8 mouse cellular contexts compared by ENCODE assay signal in genomic region chr5:106696396-106697337, GRCm38 (mm10). TPM values are rescaled to one million over a fixed set of nuclear protein-coding genes. Genes with fewer than 3 reads are reported as not detected.
DNase-seq lines count a peak whose midpoint lies in the region; ATAC-seq and TF ChIP-seq lines count a peak whose summit lies in the region.

Gene Zfp644, minus strand, starts transcription at chr5:106697287.

- 1% methylated on average over 67 of the region's 71 CpGs for WGBS in hindbrain, embryonic 16.5 days

- intact Hi-C loops in left cerebral cortex, adult 2 months (cut with DNase I), result loop anchor here (2.0 kb wide), 1 partner anchor 106 kb away; no protein-coding TSS in a partner anchor

- H3K4me2 ChIP-seq in hindbrain, embryonic 16.5 days (ENCODE audit: low read length), result peak within 1 kb of the TSS; percentile 78

- no peaks in the 10 kb centered on the region for H3K27me3 ChIP-seq in hindbrain, embryonic 16.5 days (replicated peaks; ENCODE audit: control insufficient read depth, insufficient read depth, low read length)

- H3K4me3 ChIP-seq in hindbrain, embryonic 16.5 days (ENCODE audit: low read length), result peak within 1 kb of the TSS; percentile 90
- H3K4me3 ChIP-seq in left cerebral cortex, adult 2 months, result peak within 1 kb of the TSS; percentile 96

- H3K36me3 ChIP-seq in hindbrain, embryonic 16.5 days (ENCODE audit: control insufficient read depth, insufficient read depth, low read length), result no peaks in the 10 kb centered on the region

- peak within 1 kb of the TSS; percentile 99 for H3K9ac ChIP-seq in hindbrain, embryonic 16.5 days (ENCODE audit: low read depth, low read length)

- DNase-seq in T-cell, adult 2 months (ENCODE audit: low spot score), result peak; percentile 84
- DNase-seq in cerebellum, postnatal 36 days, result peak; percentile 86 to 92
- peak; percentile 79 for DNase-seq in gastrocnemius, adult 18-20 months (ENCODE audit: low spot score)
- peak; percentile 91 for DNase-seq in left cerebral cortex, adult 2 months (ENCODE audit: extremely low spot score in 1 of 2, low spot score in 2 of 2)
- peak; percentile 89 for DNase-seq in right cerebral cortex, adult 2 months (ENCODE audit: low spot score in 2 of 2)
- peak; percentile 85 for DNase-seq in urinary bladder, postnatal 14 days (ENCODE audit: low spot score)

- no peaks in the 10 kb centered on the region for H3K9me3 ChIP-seq in hindbrain, embryonic 16.5 days (ENCODE audit: control insufficient read depth, low read length)

- peak; percentile 97 for ATAC-seq in hindbrain, embryonic 16.5 days
- peak; percentile 82 for ATAC-seq in megakaryocyte, adult 5-6 weeks (ENCODE audit: poor library complexity, severe bottlenecking)

- peak within 1 kb of the TSS; percentile 99 for H3K27ac ChIP-seq in hindbrain, embryonic 16.5 days (ENCODE audit: low read depth, low read length)
- peak within 1 kb of the TSS; percentile 95 for H3K27ac ChIP-seq in left cerebral cortex, adult 2 months

- TF ChIP-seq CTCF in left cerebral cortex, adult 2 months (IDR thresholded peaks at IDR 0.05), result no peak

- H3K4me1 ChIP-seq in hindbrain, embryonic 16.5 days (ENCODE audit: control insufficient read depth, insufficient read depth, low read depth, low read length), result peaks cover 20% of the 10 kb centered on the region

RNA-seq across cellular contexts. Expression of gene Zfp644, which starts in this region (rescaled TPM):
- 10 to 100 TPM; 47.2 to 48.8 TPM for total RNA-seq in gastrocnemius, adult 18-20 months (2021)
- polyA plus RNA-seq in hindbrain, embryonic 16.5 days (2015; fragmentation: Nextera tagmentation; extraction: Ambion mirVana), result 54.5 and 55.5 TPM in 2 replicates
- total RNA-seq in left cerebral cortex, adult 2 months (2021), result 100 to 1,000 TPM; 113 to 118 TPM
- total RNA-seq in megakaryocyte, adult 5-6 weeks (2015), result 57.0 and 66.0 TPM in 2 replicates
- 59.2 and 68.4 TPM in 2 replicates for total RNA-seq in megakaryocyte, adult 5-6 weeks (2017)

Comparison
In these comparisons a context has a peak if more than half of its experiments do, and no peak if none do; other contexts are left out.
1. Peak in every context shown above with its lines: DNase-seq, ATAC-seq, H3K4me3 ChIP-seq and H3K27ac ChIP-seq.